Mouse (Mus musculus): ENCODE results near the gene Srpk2. TPM values are rescaled to one million over a fixed set of nuclear protein-coding genes. Genes with fewer than 3 reads are reported as not detected.
A peak's percentile ranks its signal among the peaks of the same experiment; 100 is the strongest.
"Not testable (repeated sequence)": the region's sequence is repeated elsewhere in the genome, so short reads cannot be mapped to it uniquely, and the experiment has no call there.

The Srpk2 gene
- 96.6 and 101 TPM in 2 replicates for polyA plus RNA-seq (2015; fragmentation: Nextera tagmentation; extraction: Ambion mirVana)

DNA sequence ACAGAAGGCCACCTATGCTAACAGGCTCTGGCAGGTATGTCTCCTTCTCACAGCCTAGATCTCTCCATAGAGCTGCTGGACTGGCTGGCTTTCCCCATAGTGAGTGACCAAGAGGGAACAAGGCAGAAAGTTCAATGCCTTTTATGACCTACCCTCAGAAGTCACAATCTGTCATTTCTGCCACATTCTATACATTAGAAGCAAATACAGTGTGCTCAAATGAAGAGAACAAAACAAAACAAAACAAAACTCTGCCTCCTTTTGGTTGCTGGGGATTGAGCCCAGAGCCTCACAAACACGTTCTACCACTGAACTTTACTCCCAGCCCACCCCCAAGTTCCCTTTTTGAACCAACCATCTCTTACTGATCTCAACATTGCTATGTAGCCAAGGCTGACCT lies at the start of gene Srpk2:
Srpk2 (minus strand) TSS at position 101 of the 400 bp plus-strand sequence.
- 92% methylated on average over 1 of the region's 1 CpGs for WGBS

GRCm38 (mm10) chr5:23721956-23722355 lies 37.5 kb upstream of the Srpk2 start:
- Histone ChIP-seq H3K36me3 (no peaks in the 10 kb centered on the region), H3K4me2 (replicated peaks) (no peak overlapping the region), H3K4me3 (replicated peaks) (no peak overlapping the region), H3K9ac (replicated peaks) (no peak overlapping the region), H3K27ac (no peak overlapping the region), H3K27me3 (no peaks in the 10 kb centered on the region), H3K9me3 (0 out of 2 replicates have a peak, but pooled peaks cover 2% of the 10 kb centered on the region), H3K4me1 (replicated peaks) (no peaks in the 10 kb centered on the region)
- ATAC-seq, result no peak
- WGBS, result 93% methylated on average over 2 of the region's 2 CpGs

More for the DNA sequence above, at the start of gene Srpk2:
- H3K9me3 ChIP-seq, result no peaks in the 10 kb centered on the region
- H3K4me2 ChIP-seq (replicated peaks), result no peak within 1 kb of the TSS
- H3K36me3 ChIP-seq, result no peaks in the 10 kb centered on the region
- no peak for ATAC-seq
- H3K4me1 ChIP-seq (replicated peaks), result no peaks in the 10 kb centered on the region
- H3K27ac ChIP-seq, result no peak within 1 kb of the TSS
- no peak within 1 kb of the TSS for H3K4me3 ChIP-seq (replicated peaks)
- no peak within 1 kb of the TSS for H3K9ac ChIP-seq (replicated peaks)
- no peaks in the 10 kb centered on the region for H3K27me3 ChIP-seq

GRCm38 (mm10) chr5:23718881-23719328 lies 34.5 kb upstream of the Srpk2 start:
- 91% methylated on average over 4 of the region's 4 CpGs for WGBS
- Histone ChIP-seq H3K4me3 (replicated peaks) (no peak overlapping the region), H3K4me1 (replicated peaks) (no peaks in the 10 kb centered on the region), H3K9ac (replicated peaks) (no peak overlapping the region), H3K9me3 (no peaks in the 10 kb centered on the region), H3K4me2 (replicated peaks) (no peak overlapping the region), H3K36me3 (no peaks in the 10 kb centered on the region), H3K27me3 (no peaks in the 10 kb centered on the region), H3K27ac (no peak overlapping the region)
- ATAC-seq, result no peak

DNA sequence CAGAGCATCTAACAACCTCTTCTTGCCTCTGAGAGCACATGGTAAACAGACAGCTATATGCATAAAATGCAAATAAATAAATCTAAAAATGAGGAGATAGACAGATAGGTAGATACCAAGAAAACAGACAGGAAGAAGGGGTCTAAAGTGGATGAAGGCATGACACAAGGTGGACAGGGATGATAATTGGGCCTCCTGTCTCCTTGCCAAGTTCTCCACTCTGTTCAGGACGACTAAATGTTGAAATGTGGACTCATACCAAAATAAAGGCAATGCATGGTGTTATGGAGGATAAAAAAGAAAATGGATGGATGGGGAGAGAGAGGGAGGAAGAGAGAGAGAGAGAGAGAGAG lies 33.7 kb upstream of the Srpk2 start:
- H3K4me2 ChIP-seq (replicated peaks), result no peak overlapping the region
- 84% methylated on average over 1 of the region's 1 CpGs for WGBS
- no peak overlapping the region for H3K27ac ChIP-seq
- no peaks in the 10 kb centered on the region for H3K27me3 ChIP-seq
- H3K4me3 ChIP-seq (replicated peaks), result no peak overlapping the region
- H3K36me3 ChIP-seq, result no peaks in the 10 kb centered on the region
- no peak overlapping the region for H3K9ac ChIP-seq (replicated peaks)
- no peak for ATAC-seq
- H3K9me3 ChIP-seq, result no peaks in the 10 kb centered on the region
- no peaks in the 10 kb centered on the region for H3K4me1 ChIP-seq (replicated peaks)

- Histone ChIP-seq H3K36me3 (no peaks in the 10 kb centered on the region), H3K27ac (no peak overlapping the region), H3K4me2 (replicated peaks) (no peak overlapping the region), H3K4me1 (replicated peaks) (no peaks in the 10 kb centered on the region; the same call in 1 of the 2 replicates), H3K4me3 (replicated peaks) (no peak overlapping the region), H3K9me3 (no peaks in the 10 kb centered on the region), H3K27me3 (no peaks in the 10 kb centered on the region), H3K9ac (replicated peaks) (no peak overlapping the region)
- ATAC-seq, result no peak
- 71% methylated on average over 3 of the region's 3 CpGs for WGBS
Observed at GRCm38 (mm10) chr5:23717469-23718181, 33.2 kb upstream of the Srpk2 start.

GRCm38 (mm10) chr5:23713401-23714335 lies 29.3 kb upstream of the Srpk2 start:
- 89% methylated on average over 8 of the region's 8 CpGs for WGBS
- peaks cover 15% of the 10 kb centered on the region for H3K36me3 ChIP-seq
- no peak overlapping the region for H3K27ac ChIP-seq
- no peaks in the 10 kb centered on the region for H3K27me3 ChIP-seq
- ATAC-seq, result no peak
- H3K4me1 ChIP-seq (replicated peaks), result peaks cover 3% of the 10 kb centered on the region; the same call in 1 of the 2 replicates
- no peak overlapping the region for H3K4me2 ChIP-seq (replicated peaks)
- H3K9ac ChIP-seq (replicated peaks), result no peak overlapping the region
- no peak overlapping the region for H3K4me3 ChIP-seq (replicated peaks)
- peaks cover 6% of the 10 kb centered on the region for H3K9me3 ChIP-seq

- peak; percentile 99 for ATAC-seq
- peak overlapping the region; percentile 75 for H3K9ac ChIP-seq (replicated peaks)
- H3K36me3 ChIP-seq, result peaks cover 25% of the 10 kb centered on the region
- peaks cover 3% of the 10 kb centered on the region; the same call in 1 of the 2 replicates for H3K4me1 ChIP-seq (replicated peaks)
- H3K4me2 ChIP-seq (replicated peaks), result peak overlapping the region; percentile 77
- WGBS, result 3% methylated on average over 60 of the region's 60 CpGs
- H3K9me3 ChIP-seq, result peaks cover 10% of the 10 kb centered on the region
- H3K27ac ChIP-seq, result peak overlapping the region; percentile 47; the same call in 1 of the 2 replicates
- H3K4me3 ChIP-seq (replicated peaks), result peak overlapping the region; percentile 76
- no peaks in the 10 kb centered on the region for H3K27me3 ChIP-seq
Observed at GRCm38 (mm10) chr5:23712130-23713001, 27.9 kb upstream of the Srpk2 start.

DNA sequence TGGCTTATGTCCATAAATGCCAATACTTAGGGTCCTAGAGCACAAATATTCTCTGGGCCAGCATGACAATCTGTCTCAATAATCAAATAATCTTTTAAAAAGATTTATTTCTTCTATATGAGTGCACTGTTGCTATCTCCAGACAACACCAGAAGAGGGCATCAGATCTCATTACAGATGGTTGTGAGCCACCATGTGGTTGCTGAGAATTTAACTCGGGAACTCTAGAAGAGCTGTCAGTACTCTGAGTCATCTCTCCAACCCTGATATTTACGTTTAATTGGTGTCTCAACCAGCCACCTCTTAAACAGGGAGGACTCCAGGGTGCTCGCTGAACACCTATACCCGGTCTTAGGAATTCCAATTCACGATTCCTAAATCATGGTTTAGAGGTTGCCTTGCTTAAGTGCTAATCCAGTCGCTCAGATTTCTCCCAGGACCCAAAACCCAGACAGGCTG lies 27.3 kb upstream of the Srpk2 start:
- Histone ChIP-seq H3K9ac (replicated peaks) (peak overlapping the region; percentile 75), H3K36me3 (peaks cover 32% of the 10 kb centered on the region), H3K4me3 (replicated peaks) (peak overlapping the region; percentile 76), H3K9me3 (peaks cover 17% of the 10 kb centered on the region), H3K4me2 (replicated peaks) (peak overlapping the region; percentile 77), H3K27ac (0 out of 2 replicates have a peak overlapping the region, but pooled peaks have one; percentile 47)
- 63% methylated on average over 6 of the region's 6 CpGs for WGBS
- not testable (repeated sequence) for H3K27me3 ChIP-seq; H3K4me1 ChIP-seq (replicated peaks)
- peak; percentile 9; the same call in 1 of the 2 replicates for ATAC-seq

- no peak overlapping the region for H3K27ac ChIP-seq
- H3K9ac ChIP-seq (replicated peaks), result no peak overlapping the region
- peaks cover 36% of the 10 kb centered on the region for H3K36me3 ChIP-seq
- H3K4me1 ChIP-seq (replicated peaks), result peaks cover 3% of the 10 kb centered on the region; the same call in 1 of the 2 replicates
- no peak for ATAC-seq
- peaks cover 19% of the 10 kb centered on the region for H3K9me3 ChIP-seq
- no peaks in the 10 kb centered on the region for H3K27me3 ChIP-seq
- 96% methylated on average over 4 of the region's 4 CpGs for WGBS
- H3K4me3 ChIP-seq (replicated peaks), result no peak overlapping the region
- no peak overlapping the region for H3K4me2 ChIP-seq (replicated peaks)
Observed at GRCm38 (mm10) chr5:23711244-23711643, 26.8 kb upstream of the Srpk2 start.

GRCm38 (mm10) chr5:23709661-23710060 lies 25.2 kb upstream of the Srpk2 start:
- Histone ChIP-seq H3K4me1 (replicated peaks) (peaks cover 3% of the 10 kb centered on the region; the same call in 1 of the 2 replicates), H3K9ac (replicated peaks) (no peak overlapping the region), H3K4me3 (replicated peaks) (no peak overlapping the region), H3K36me3 (peaks cover 42% of the 10 kb centered on the region), H3K9me3 (peaks cover 21% of the 10 kb centered on the region), H3K27me3 (no peaks in the 10 kb centered on the region), H3K4me2 (replicated peaks) (no peak overlapping the region), H3K27ac (no peak overlapping the region)
- no peak for ATAC-seq
- WGBS, result 98% methylated on average over 1 of the region's 1 CpGs

Data from midbrain, embryonic 13.5 days (tissue).